Mouse (Mus musculus) left cerebral cortex, adult 18-20 months (tissue): Measurements from ENCODE around the gene Acpp. TPM values are rescaled to one million over a fixed set of nuclear protein-coding genes. Genes with fewer than 3 reads are reported as not detected.

Experiments
- DNase-seq, 2 experiments: peaks; one replicate each; pipeline ENCODE4 v3.0.0; 2021 to 2022; ENCODE audit warnings: low spot score in 2 of 2, mixed read lengths in 1 of 2
- total RNA-seq, 2 experiments: library from RNA; stranded (reverse); gene quantifications; 2 replicates each; pipeline ENCODE4 v1.2.3; 2021

The Acpp gene
- total RNA-seq, 2 experiments from 2014 or later = 0.14 to 0.19 TPM

DNA sequence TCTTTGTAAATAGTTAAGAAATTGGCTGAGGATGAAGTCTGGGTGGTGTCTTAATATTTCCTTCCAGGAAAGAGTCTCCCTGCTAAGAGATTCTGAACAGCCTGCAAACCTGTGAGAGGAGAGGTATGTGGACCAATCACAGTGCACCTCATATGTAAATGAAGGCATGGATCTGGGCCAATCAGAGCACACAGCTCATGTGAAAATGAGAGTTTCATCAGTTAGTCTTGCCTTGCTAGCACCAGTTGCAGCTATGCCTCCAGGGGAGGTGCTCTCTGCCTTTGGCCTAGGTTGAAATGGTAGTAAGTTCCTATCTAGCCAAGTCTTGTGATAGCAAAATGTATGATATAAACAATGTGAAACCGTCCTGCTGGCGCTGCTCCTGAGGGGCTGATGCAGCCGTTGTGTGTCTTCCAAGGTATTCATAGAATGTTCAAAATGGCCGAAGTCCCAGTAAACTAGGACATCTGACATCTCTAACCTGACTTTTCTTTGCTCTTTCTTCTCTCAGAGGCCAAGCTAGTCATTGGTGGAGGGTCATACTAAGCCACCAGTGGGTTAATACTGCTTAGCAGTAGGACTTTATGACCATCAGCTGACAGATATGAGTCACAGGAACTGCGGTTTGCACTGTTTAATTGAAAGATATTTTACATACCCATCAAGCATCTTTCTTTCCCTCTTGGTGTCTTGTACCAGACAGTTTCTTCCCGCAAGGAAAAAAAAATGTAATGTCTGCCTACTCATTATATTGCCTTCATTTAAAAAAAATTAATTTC, 32.0 kb downstream of the Acpp start:
- no peak for DNase-seq

DNA sequence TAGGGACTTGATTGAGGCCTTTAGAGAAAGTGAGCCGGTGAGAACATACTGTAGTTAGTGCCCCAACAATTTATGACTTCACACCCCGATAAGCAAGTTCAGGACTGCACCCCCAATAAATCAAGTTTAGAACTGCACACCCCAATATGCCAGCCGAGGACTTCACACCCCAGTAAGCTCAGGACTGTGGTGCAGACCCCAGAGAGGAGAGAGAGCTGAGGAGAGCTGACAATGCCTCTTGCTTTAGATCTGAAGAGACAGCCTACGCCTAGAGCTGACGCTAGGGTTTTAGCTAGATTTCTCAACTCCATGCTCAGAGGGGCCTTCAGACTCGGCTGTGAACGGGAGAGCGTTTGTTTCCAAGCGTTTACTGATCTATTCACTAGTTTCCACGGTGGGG, 32.7 kb downstream of the Acpp start:
- no peak for DNase-seq

DNA sequence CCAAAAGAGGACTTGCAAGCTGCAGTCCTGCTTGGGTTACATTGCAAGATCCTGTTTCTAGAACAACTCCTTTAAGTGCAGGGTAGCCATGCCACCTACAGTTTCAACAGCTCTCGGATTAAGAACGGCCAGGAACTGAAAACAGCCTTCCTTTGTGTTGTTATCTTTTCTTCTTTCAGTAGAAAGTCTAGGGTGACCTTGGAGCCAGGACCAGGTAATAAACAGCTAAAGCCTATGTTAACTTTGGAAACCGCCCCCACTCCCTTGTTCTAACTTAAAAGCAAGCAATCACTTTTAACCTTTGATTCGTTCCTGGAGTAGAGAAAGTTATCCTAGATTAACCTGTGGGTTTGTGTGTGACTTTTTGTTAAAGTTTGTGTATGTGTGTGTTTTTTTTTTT, 33.2 kb downstream of the Acpp start:
- no peak for DNase-seq

DNA sequence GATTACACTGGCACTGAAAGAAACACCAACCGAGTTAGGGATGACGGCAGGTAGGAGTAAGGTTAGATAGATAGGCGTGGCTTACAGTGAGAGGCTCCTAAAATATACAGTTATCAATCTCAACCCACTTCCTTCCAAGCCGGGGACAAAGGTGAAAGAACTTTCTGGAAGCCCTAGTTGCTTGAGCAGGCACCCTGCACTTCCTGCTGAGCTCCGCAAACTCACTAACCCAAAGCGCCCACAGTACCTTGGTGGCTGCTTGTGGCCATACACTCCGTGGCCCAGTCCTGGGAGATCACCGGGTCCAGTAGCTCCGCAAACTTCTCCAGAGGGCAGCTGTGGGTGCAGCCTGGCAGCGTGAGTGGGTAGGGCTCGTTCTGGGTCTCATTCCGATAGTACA, 37.0 kb downstream of the Acpp start:
- no peak for DNase-seq

DNA sequence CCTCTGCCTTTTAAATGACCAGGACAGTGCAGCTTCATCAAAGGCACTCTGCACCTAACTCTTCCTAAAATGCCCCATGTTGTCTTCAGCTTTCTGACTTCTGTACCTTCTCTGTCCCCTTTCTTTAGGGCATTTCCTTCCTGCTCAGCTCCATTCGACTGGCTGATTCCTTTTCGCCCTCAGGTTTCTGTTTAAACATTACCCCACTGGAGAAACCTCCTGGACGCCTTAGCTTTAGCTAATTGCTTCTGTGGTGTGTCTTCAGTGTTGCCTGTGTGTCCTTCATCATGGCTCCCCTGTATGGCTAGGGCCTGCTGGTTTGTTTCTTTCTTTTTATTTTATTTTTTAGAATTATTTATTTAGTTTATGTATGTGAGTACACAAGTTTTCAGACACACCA, 40.5 kb downstream of the Acpp start:
- DNase-seq = no peak

DNA sequence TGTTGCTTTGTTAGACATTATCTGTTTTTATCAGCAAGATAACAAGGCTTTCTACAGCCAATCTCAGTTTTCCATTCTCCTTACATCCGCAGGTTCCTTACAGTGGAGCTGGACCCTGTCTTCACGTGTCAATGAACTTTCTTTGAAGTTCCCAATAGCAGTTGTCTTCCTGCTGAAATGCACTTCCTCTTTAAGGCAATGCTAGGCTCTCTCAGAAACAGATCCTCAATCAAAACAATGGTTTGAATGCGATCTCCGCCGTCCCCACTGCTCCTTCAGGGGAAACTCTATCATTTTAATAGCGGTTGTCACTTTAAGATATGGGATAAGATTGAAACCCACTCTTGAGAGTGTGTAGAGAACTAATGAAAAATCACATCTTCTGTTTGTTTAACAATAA, 52.6 kb downstream of the Acpp start:
- DNase-seq = no peak

DNA sequence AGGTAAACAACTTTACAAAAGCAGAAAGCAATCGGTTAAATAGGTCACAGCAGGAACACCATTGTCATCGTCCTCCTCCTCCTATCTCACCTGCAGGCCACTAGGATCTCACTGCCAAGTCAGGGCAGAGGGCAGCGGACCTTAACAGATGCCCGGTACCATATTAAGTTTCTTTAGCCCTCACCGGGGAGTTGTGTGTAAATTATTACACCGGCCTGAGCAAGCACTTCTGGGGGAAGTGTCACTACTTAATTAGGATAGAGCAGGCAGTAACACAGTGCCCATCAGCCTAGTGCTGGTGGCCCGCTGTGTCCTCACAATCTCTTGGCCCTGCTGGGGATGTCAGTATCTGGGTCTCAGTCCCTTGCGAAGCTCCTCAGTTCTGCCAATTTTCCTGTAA, 55.0 kb downstream of the Acpp start:
- no peak for DNase-seq

DNA sequence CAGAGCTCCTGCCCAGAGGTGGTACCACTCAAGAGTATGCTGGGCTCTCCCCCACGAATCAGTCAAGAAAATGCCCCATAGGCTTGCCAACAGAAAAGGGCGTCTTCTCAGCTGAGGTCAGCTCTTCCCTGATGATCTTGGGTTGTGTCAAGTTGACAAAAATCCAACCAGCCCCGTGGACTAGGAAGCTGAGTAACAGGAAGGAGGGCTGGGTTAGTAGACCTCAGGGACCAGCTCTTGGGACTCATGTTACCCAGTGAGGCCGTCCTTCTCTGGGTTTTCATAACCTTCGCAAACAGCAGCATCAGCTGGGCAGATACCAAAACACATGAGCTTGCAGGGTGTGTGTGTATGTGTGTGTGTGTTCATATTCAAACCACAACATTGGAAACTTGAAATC, 55.8 kb downstream of the Acpp start:
- DNase-seq = no peak

DNA sequence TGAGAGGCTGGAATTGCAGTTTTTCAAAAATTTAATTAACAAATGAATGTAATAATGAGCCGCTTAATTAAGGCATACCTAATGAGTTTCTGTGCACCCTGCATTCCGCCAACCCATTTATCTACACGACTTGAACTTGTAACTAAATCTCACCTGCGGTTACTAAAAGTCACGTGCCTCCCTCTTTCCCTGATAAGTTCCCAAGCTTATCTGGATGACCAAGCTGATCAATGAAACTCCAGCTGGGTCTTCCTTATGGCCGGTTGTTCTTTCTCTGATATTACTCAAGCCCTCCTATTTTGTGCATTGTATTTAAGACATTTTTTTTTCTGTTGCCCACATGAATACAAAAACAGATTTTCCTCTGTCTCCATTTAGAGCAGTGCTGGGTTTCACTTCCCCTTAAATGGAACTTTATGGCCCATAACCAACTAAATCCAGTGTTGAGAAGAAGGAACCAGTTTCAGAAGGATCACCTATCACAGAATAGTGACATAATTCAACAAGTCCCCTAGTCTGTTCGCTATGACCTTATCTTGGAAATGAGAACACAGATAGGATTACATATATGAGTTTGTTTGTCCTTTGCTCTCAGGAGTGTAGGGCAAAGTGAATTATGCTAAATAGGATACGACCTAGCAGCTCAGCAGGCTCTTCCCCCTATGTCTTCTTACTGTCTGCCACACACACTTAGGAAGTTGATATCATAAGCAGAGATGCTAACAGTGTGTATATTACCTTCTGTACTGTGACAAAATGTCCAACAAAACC, 56.6 kb downstream of the Acpp start:
- no peak for DNase-seq

DNA sequence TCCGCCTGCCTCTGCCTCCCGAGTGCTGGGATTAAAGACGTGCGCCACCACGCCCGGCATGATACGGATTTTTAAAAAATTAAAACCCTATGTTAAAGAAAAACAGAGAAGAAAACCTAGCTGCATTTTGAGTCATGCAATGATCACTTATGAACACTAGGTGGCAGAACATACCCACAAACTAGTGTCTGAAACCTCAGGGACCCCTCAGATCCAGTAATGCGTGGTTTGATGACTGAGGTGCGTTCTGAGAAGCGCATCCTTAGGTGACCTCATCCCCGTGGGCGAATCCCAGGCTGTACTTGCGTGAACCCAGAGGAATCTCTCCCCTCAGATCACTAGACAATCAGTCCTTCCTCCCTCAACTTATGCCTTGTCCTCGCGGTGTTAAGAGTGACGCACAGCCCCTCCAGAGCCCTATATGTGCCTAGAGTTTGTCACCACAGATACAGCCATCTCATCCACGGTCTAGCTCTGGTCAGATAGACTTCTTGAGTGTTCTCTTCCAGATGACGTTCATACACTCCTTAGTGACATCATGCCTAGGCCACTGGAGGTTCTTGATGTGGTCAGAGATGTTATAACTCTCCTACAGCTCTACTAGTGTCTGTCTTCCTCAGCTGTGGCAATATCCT, 59.9 kb downstream of the Acpp start:
- peak in 1 of 2 experiments; percentile 11 for DNase-seq

DNA sequence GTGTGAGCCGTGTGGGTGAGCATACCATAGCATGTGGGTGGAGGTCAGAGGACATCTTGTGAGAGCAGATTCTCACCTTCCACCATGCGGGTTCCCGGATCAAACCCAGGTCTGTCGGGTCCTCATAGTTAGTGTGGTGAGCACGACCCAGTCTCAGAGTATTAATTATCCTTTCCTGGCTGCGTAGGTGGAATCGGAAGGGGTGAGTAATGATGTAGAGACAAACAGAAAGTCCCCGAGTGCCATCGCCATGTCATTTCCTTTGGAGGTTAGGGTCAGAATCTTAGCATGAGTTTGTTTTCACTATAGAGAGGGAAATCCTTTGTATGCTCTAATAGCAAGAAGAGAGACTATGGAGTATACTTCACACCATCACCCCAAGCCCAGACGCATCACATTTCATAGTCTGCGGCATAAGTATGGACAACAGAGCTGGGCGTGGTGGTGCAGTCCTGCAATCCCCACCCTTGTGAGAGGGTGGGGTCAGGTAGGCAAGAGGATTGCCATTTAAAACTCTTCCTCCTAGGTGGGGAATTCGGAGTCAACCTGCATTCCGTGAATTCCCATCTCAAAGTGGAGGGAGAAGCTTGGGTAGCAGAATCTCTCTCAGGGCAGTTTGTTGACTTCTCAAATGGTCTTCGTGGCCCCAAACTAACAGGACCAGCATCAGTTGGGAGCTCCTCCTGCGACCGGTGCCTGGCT, 62.3 kb downstream of the Acpp start:
- no peak for DNase-seq

DNA sequence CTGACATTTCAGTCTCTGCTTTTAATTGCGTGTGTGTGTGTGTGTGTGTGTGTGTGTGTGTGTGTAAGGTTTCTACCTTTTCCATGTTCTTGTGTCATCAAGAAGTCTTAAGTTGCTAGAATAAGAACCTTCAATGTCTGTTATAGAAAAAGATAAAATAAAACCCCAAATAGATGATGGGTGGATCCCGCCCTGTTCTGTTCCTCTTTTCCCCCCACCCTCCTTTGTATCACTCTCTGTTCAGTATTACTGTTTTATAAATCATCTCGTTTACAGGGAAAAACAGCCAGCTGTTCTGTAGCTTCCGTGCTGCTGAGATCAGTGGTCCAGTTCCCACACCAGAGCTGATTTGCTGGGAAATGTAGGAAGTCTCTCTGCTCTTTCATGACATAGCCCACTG, 65.5 kb downstream of the Acpp start:
- no peak for DNase-seq

DNA sequence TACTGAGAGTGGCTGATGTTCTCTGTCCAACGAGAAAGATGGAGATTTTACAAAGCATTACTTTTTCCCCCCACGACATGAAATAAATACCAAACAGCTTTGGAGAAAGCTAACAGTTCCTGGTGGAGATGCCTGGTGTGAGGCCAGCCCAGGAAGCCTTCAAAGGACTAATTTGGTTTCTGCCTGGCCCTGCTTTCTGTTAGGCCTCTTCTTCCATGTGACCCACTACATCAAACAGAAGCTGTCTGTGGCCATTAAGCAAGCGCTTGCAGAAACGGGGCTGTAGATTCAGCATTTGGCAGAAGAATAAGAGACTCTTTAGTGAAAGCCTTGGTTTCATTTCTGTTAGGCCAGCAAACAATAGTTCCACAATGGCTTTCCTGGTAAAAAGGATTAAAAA, 65.9 kb downstream of the Acpp start:
- no peak for DNase-seq

DNA sequence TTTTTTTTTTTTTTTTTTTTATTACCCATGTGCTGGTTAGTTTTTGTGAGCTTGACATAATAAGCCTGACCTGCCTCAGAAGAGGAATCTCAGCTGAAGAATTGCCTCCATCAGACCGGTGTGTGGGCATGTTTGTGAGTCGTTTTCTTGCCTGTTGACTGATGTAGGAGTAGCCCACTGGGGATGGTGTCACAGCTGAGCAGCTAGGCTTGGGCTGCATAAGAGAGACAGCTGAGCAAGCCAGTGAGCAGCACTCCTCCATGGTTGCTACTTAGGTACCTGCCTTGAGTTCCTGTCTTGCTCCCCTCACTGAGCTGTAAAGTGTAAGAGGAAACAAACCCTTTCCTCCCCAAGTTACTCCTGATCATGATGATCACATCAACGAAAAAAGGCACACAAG, 67.6 kb downstream of the Acpp start:
- DNase-seq = no peak

DNA sequence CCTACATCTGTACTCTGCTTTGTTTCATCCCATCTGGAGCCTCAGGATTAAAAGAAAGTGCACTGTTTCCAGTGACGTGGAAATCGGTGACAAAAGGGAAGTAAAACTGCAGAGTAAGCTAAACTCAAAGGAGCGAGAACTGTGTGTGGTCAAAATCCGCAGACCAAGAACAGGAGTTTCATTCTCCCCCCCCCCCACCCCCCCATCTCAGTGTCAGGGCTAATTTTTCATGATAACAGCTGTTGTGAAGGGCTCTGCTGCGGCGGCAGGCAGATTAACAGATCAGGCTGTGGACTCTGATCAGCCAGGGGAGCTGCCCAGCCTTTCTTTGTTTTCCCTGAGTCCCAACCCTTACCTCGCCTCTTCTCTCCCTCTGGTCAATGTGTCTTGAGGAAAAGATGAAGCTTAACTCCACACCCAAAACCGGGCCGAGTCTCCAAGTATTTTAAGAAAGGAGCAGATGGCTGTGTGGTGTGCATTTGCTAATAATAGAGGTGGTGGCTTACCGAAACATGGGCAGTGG, 68.1 kb downstream of the Acpp start:
- peak; percentile 19 to 54 for DNase-seq

DNA sequence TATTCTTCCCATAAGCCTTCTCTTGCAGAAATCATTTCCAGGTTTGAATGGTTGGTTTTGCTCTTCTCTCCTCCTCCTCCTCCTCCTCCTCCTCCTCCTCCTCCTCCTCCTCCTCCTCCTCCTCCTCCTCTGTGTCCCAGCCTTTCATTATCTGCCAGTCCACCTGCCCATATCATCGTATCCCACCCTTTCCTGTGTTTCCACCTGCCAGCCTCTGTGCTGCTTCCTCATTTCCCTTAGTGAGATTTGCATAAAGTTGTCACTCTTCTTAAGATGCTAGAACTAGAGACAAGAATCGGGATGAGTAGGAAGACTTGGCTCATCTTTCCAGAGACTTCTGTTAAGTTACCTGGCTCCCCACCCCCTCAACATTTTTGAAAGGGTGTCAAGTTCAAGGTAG, 73.0 kb downstream of the Acpp start:
- no peak for DNase-seq

DNA sequence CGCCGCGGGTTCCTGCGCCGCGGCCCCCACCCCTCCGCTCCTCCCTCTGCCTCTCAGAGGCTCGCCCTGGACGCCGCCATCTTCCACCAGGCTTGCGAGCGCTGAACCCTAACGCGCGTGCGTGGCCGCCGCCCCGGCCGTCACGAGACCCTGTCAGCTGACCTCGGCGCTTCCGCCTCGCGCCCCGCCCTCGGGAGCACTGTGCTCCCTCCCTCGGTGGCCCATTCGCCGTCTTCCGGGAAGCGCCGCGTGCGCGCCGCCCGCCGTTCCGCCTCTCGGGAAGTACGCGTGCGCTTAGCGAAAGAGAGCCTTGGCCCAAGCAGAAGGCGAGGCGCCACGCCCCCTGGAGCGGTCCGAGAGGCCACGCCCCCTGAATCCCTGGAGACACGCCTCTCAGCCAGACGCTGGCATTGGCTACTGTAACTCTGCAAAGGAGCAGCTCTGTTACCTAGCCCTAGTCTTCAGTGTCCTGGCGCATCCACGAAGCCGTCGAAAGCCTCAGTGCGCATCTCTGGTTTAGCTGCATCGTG, 74.7 kb downstream of the Acpp start, which contains the start of gene Dnajc13:
TSS of gene Dnajc13 (minus strand) at position 108 of the 530 bp plus-strand sequence.
- DNase-seq = peak; percentile 96 to 97

DNA sequence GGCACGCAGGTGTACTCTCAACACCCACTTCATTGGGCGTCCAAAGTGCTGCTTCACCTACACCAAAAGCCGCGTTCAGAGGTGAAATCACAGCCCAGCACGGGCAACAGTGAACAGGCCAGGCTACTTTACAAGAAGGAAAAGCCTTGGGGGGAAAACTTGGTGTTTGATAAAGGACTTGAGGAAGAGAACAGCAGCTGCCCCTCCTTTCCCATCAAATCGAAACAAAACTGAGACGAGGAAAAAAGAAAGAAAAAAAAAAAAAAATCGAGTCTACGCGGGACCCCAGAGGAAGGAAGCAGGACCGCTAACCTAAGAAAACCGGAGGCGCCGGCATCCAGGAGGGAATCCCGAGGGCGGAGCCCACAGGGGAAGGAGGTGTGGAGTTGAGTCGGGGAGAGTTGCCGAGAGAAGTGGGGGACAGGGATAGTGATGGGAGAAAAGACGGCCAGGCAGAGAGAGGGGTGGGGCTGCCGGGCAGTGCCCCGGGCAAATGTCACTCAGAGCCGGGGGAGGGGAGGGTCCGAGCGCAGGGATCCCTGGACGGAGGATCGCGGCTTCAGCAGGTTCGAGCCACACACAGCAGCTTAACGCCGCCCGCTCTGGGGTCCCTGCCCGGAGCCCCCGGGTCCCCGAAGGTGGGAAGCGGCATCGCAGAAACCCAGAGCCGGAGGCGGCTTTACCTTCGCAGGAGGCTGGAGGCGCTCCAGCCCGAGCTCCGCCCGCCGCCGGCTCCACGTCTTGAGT, 75.4 kb downstream of the Acpp start:
- peak; percentile 22 to 36 for DNase-seq

DNA sequence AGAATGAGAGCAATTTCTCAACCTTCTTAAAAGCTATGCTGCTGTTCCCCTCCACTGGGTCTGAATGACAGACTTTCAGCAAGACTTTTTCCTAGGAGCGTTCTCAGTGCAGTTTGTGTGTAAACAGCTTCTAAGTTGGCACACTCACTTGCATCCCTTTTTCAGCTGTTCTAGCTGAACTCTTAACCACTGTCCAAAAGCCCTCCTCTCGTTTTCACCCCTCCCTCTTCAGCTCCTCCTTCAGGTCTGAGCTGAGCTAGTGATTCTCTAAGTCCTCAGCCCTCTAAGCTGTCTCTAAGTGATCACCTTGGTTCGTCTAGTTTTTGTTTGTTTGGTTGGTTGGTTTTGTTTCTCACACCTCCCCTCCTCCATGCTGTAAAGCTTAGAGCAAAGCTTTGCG, 77.2 kb downstream of the Acpp start:
- no peak for DNase-seq

DNA sequence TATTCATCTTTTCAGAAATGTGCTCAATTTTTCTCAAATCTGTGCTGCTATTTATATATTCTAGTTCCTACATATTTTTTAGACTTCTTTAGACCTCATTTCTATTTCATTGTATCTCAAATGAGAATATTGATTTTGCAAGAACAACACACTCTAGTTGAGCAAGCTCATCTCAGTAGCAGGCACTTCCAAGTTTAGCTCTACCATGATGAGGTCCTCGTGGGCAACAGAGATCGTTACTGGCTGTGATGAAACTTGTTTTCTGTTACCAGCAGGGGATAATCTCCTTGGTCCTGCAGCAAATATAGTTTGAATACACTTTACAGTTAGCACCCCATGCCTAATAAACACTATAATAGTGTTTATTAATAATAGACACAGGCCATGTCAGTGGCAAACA, 81.5 kb downstream of the Acpp start:
- DNase-seq = no peak
